Mouse (Mus musculus) ES-Bruce4 (cell line): ENCODE data around the gene Nudc.
A peak's percentile ranks its signal among the peaks of the same experiment; 100 is the strongest.

Experiments used
- CTCF ChIP-seq: IDR thresholded peaks from one replicate; pipeline ENCODE4 v1.8.1; 2011; ENCODE audit warnings: low read depth, low read length
- POLR2A ChIP-seq: IDR thresholded peaks from one replicate; pipeline ENCODE4 v1.8.1; 2011; ENCODE audit warnings: low read length; ENCODE audit not compliant: insufficient read depth

DNA sequence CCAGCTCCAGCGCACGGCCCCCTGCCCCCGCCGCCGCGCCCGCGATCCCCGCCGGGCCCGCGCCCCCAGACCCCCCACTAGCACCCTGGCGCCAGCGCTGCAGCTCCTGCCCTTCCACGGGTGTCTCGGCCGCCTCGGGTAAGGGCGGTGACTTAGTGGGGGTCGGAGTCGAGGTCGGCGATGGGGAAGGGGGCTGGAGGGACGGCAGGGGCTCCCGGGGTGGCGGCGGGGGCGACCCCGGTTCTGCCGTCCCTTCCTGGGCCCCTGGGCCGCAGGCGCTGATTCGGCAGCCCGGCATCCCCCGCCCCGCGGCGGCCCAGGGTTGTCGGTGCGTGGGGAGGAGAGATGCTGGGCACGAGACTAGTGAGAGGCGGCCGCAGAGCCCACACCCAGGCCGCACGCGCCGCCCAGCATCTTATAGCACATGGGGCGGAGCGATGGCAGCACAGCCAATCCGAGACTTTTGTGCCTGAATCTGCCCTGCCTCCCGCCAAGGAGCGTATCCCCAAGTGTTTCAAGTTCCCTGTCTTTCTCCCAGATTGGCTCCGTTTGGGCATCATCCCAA, 47.6 kb downstream of the Nudc start, which contains the start of gene Trnp1:
- TF ChIP-seq CTCF (no peak), POLR2A (peak; percentile 68)
